Mouse (Mus musculus) bone marrow, adult 2 months (tissue): Measurements from ENCODE around the gene Creb5. TPM values are rescaled to one million over a fixed set of nuclear protein-coding genes. Genes with fewer than 3 reads are reported as not detected.

Experiments
- H3K27ac ChIP-seq: fragments of 200-500 bp; 2 replicates; pipeline ENCODE4 v1.5.1; 2012; ENCODE audit warnings: low read depth, mild to moderate bottlenecking, control low read depth, inconsistent platforms, low read length; ENCODE audit not compliant: control insufficient read depth, poor library complexity, insufficient read depth
- H3K4me1 ChIP-seq: fragments of 200-500 bp; 2 replicates; pipeline ENCODE4 v1.6.1; 2011; ENCODE audit warnings: low read length; ENCODE audit not compliant: control insufficient read depth, insufficient read depth
- H3K4me3 ChIP-seq: fragments of 200-500 bp; replicated peaks from 2 replicates; pipeline ENCODE3; 2011; ENCODE audit warnings: mild to moderate bottlenecking, low read depth, low read length, control low read depth; ENCODE audit not compliant: control insufficient read depth
- CTCF ChIP-seq: fragments of 200-500 bp; IDR thresholded peaks from 2 replicates; pipeline ENCODE4 v1.5.1; 2011; ENCODE audit warnings: low read length, control low read depth; ENCODE audit not compliant: control insufficient read depth, insufficient read depth
- POLR2A ChIP-seq: fragments of 200-500 bp; IDR thresholded peaks from 2 replicates; pipeline ENCODE4 v1.6.1; 2011; ENCODE audit warnings: low read depth, mild to moderate bottlenecking, control low read depth, low read length, borderline replicate concordance; ENCODE audit not compliant: control insufficient read depth
- WGBS: fragments of 180-500 bp; shearing (Covaris S2); methylation state at CpG from one replicate; pipeline ENCODE4 v1.1.7; 2018; 5-methylcytosine and 5-hydroxymethylcytosine counted together
- polyA plus RNA-seq: library from polyadenylated mRNA; stranded (reverse); fragments of >200 nt; gene quantifications from 2 replicates; pipeline ENCODE4 v1.2.4, GENCODE M21; 2011; ENCODE audit warnings: low replicate concordance; ENCODE audit not compliant: missing spikeins, insufficient read depth, insufficient read length

The Creb5 gene
- polyA plus RNA-seq, 1 experiment = 4.0 TPM

DNA sequence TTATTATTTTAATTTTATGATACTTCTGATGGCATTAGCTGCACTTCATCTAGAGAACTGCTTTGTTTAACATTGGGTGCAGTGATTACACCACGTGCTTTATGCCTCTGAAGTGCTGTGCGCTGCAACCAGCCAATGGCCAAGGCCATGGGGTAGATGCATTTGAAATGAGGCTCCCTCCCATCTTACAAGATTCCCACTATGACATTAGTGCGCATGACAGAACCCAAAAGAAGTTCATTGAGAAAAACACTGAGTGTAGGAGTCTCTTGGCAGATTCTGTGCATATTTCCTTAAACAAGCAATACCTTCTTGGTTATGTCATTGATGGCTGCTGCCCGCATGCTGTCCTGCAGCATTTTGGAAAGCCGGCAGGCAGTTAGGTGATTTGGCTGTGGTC lies 19.6 kb downstream of the Creb5 start:
- Histone ChIP-seq H3K4me3 (no peak overlapping the region), H3K4me1 (peaks cover 2% of the 10 kb centered on the region; the same call in 1 of the 2 replicates), H3K27ac (no peak overlapping the region)
- 90% methylated on average over 5 of the region's 5 CpGs for WGBS
- TF ChIP-seq POLR2A = no peak
- TF ChIP-seq CTCF = no peak

DNA sequence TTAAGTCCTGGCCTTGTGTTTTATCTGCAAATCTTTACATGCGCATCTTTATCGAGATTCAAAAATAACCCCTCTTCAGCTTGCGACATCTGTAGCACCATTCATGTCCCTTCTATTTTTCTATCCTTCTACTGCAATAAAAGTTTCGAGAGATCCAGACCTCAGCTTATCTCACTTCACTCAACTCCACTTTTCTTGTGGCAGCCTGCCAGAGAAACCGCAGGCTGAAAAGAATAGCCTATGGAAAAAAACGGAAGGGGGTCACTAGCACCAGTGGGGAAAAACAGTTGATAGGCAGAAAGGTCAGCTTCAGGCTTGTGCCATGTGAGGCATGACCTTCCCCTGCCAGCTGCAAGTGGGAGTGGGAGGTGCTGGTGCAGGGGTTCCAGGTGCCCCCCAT lies 21.6 kb downstream of the Creb5 start:
- Histone ChIP-seq H3K4me1 (peaks cover 2% of the 10 kb centered on the region; the same call in 1 of the 2 replicates), H3K4me3 (no peak overlapping the region), H3K27ac (no peak overlapping the region)
- TF ChIP-seq POLR2A (no peak), CTCF (no peak)
- WGBS = 5% methylated on average over 6 of the region's 6 CpGs

DNA sequence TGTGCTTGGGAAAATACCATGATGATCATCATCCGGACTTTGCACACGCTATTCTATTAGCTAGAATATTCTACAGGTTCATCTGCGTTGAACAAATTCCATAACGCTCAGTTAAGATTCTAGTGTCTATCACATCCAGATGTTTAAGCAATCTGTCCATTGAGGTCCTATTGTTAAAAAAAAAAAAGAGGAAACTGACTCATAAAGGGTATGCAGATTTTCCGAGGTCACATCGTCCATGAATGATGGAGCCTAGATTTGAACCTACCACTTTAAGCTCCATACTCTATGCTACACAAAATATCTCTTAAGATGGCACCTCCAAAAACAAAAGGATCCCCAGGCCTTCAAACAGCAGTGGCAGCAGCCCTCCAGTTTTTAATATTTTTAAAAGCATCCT lies 26.5 kb downstream of the Creb5 start:
- WGBS = 67% methylated on average over 6 of the region's 6 CpGs
- Histone ChIP-seq H3K4me1 (no peaks in the 10 kb centered on the region), H3K4me3 (no peak overlapping the region), H3K27ac (no peak overlapping the region)
- TF ChIP-seq CTCF = no peak
- no peak for TF ChIP-seq POLR2A

DNA sequence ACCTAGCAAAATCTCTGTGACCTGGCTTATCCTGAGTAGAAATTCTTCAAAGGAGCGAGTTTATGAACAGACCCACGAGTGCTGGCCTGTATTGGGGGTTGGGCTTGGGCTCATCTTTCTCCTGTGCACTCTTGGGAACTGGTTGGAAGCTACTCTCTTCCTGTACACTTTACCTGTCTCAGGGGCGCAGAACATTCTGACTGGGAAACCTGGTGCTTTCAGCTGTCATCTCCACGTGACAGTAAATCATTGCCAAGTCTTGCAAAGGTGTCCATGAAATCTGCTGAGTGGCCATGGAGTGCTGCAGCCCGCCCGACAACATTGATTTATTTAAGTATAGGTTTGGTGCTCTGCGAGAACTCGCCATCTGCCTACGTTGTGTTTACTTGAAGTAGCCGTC lies 27.1 kb downstream of the Creb5 start:
- H3K4me1 ChIP-seq = no peaks in the 10 kb centered on the region
- no peak for TF ChIP-seq POLR2A
- no peak for TF ChIP-seq CTCF
- no peak overlapping the region for H3K27ac ChIP-seq
- H3K4me3 ChIP-seq = no peak overlapping the region
- WGBS = 81% methylated on average over 10 of the region's 10 CpGs

DNA sequence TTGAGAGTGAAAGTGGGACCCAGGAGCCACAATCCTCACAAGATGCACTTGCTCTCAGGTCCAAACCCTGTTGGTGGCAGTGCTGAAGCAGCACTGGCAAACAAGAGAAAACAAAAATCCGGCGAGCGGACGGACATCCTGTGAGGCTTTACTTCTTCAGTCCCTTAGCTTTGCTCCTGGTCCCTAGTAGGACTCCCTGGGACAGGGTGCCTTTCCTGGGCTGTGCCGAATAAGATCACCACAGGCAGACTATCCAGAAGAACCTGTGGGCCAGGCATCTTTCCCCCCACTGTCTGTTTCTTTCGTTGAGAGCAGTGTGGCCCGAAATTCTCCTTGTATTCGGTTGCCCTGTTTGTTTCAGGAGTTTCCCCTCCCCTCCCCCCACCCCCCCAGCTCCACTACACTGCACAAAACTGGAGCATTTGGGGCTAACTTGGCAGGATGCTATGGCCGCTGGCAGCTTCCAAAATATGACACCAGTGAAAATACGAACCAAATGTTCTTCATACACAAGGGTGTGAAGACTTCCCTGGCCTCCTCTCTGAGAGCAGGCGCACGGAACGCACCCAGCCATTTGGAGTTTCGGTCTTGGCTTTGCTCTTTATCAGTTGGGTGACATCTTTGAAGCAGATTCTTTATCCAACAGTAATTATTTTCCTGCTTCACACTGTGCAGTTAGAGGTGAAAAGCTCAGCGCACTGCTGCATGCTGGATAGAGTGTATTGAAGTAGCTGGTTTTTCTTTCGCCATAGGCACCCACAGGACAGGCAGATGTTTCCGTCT lies 32.7 kb downstream of the Creb5 start:
- H3K27ac ChIP-seq = no peak overlapping the region
- 83% methylated on average over 17 of the region's 17 CpGs for WGBS
- H3K4me1 ChIP-seq = no peaks in the 10 kb centered on the region
- TF ChIP-seq POLR2A (no peak), CTCF (no peak)
- H3K4me3 ChIP-seq = no peak overlapping the region

DNA sequence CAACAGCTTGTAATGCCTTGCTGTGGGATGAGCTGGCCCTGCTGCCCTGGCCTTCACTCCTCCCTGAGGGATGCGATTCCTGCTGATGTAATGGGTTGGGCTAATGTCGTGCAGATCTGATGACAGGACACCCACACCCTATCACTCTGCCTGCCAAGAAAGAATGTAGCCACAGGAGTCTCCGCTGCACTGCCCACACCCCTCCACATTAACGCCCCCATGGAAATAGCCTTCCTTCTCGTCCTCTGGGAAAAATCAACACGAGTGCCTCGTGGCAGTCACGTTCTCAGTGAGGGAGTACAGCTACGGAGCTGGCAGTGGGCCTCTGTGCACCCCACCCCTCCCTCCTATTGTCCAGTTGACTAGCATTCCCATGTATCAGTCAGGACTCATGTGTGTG lies 50.3 kb downstream of the Creb5 start:
- Histone ChIP-seq H3K4me1 (no peaks in the 10 kb centered on the region), H3K27ac (no peak overlapping the region), H3K4me3 (no peak overlapping the region)
- 83% methylated on average over 9 of the region's 9 CpGs for WGBS
- TF ChIP-seq CTCF (no peak), POLR2A (no peak)

DNA sequence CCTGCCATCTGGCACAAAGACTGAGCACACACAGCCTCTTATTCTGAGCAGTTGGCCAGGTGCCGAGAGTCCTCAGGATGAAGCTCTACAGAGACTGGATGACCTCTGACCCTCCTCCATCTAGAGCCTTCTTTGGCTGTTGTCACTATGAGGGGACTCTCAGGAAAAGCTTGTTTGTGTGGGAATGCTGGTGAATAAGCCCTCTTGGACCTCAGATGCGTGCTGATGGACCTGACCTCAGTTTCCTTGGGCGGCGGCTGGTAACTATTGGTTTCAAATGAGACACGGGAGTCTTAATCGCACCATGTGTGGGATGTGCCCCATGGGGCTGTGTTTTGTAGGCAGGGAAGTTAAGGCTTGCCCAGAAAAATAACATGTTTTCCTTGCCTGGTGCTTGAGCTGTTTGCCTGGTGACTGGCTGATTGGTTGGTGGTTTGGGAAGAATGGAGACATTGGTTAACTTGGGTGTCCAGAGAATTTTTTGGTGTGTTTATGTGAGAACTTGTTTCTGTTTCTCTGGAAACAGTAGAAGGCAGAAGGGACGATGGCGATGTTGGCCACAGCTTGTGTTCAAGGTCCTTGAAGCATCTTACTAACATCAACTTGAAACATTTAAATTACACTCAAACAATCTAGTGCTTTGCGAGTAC lies 65.4 kb downstream of the Creb5 start:
- Histone ChIP-seq H3K4me3 (no peak overlapping the region), H3K27ac (no peak overlapping the region), H3K4me1 (no peaks in the 10 kb centered on the region)
- 80% methylated on average over 9 of the region's 9 CpGs for WGBS
- TF ChIP-seq CTCF = no peak
- TF ChIP-seq POLR2A = no peak

GRCm38 (mm10) chr6:53356328-53356727 lies 69.3 kb downstream of the Creb5 start:
- no peak overlapping the region for H3K4me3 ChIP-seq
- TF ChIP-seq POLR2A (no peak), CTCF (no peak)
- 89% methylated on average over 1 of the region's 1 CpGs for WGBS

DNA sequence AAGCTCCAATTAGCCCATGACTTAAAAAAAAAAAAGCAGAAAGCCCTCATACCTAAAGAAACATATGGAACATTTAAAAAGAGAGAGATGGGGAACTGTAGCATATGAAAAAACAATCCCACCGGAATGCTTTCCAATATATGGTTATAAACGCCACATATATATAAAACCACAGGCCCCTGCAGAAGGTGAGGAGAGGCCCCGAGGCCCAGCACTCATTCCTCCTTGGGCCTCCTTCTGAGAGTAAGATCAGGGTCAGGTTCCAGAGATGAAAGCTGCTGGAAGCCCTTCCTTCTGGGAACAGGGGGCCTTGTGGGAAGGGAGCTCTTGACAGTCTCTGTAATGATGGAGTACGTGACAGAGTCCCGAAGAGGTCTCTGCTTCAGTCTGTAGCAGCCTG lies 76.5 kb downstream of the Creb5 start:
- H3K4me3 ChIP-seq = no peak overlapping the region
- TF ChIP-seq POLR2A = no peak
- no peak for TF ChIP-seq CTCF
- WGBS = 78% methylated on average over 5 of the region's 5 CpGs
- no peaks in the 10 kb centered on the region for H3K4me1 ChIP-seq
- H3K27ac ChIP-seq = no peak overlapping the region

More at GRCm38 (mm10) chr6:53356328-53356727, 69.3 kb downstream of the Creb5 start:
- H3K4me1 ChIP-seq = no peaks in the 10 kb centered on the region
- H3K27ac ChIP-seq = no peak overlapping the region
